ENCODE assay signal across 9 mouse cellular contexts in the genomic region with DNA sequence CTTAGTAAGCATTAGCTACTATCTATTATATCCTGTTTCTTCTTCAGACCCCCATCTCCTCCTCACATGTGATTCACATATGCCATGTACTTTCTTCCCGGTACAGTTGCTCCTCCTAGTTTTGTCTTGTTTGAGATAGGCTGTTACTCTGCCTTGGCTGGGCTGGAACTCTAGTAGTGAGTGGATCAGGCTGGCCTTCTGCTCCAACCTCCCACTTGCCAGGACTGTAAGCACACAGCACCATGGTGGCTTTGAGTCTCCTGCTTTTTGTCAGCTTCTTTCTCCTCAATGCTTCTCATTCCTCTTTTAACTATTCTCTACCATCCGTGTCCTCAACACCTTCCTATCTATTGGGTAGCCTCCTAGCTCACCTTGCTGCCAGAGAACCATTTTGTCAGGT. TPM values are rescaled to one million over a fixed set of nuclear protein-coding genes. Genes with fewer than 3 reads are reported as not detected.
DNase-seq lines count a peak whose midpoint lies in the region; ATAC-seq lines count a peak whose summit lies in the region.
"Had no signal": no experiment of that assay in that cellular context is flagged by ENCODE, and none has a peak within 500 bp of the region (broad histone marks: within the 10 kb centered on the region; RNA-seq: fewer than 3 reads in every experiment).

No protein-coding gene starts in this region.

- peak overlapping the region; percentile 1 for H3K4me3 ChIP-seq in megakaryocyte, embryonic 14.5 days (replicated peaks)
- H3K4me3 ChIP-seq in limb, embryonic 13.5 days, result 0 out of 2 replicates have a peak overlapping the region, but pooled peaks have one; percentile 75
- no peak overlapping the region for H3K4me3 ChIP-seq in stomach, embryonic 16.5 days (replicated peaks; ENCODE audit: low read length)

- DNase-seq in cerebellum, adult 9-10 months, result peak; percentile 60
- no peak for DNase-seq in cerebellum, adult 8-10 months
- no peak for DNase-seq in adrenal gland, postnatal 25 days
- no peak for DNase-seq in left cerebral cortex, postnatal 36 days (ENCODE audit: low spot score in 2 of 2)
- DNase-seq: adrenal gland, postnatal 36 days had no signal

- H3K4me1 ChIP-seq in megakaryocyte, embryonic 14.5 days, result peaks cover 83% of the 10 kb centered on the region
- peaks cover 50% of the 10 kb centered on the region for H3K4me1 ChIP-seq in limb, embryonic 13.5 days
- H3K4me1 ChIP-seq in stomach, embryonic 16.5 days (ENCODE audit: control insufficient read depth, insufficient read depth, low read length), result peaks cover 28% of the 10 kb centered on the region

- intact Hi-C loops in left cerebral cortex, postnatal 36 days (cut with DNase I), result loop anchor here (5.0 kb wide), 1 partner anchor 36 kb away; a partner anchor contains a TSS

- peak overlapping the region; percentile 77 for H3K4me2 ChIP-seq in limb, embryonic 13.5 days (replicated peaks)
- H3K4me2 ChIP-seq in stomach, embryonic 16.5 days (ENCODE audit: low read depth, low read length), result no peak overlapping the region

- ATAC-seq in megakaryocyte, adult 5-6 weeks (ENCODE audit: poor library complexity, severe bottlenecking), result no peak
- no peak for ATAC-seq in limb, embryonic 13.5 days (ENCODE audit: low FRiP score, low read depth)
- ATAC-seq in stomach, embryonic 16.5 days (ENCODE audit: insufficient read depth, low FRiP score), result no peak

- WGBS in limb, embryonic 13.5 days, result 54% methylated on average over 2 of the region's 2 CpGs
- WGBS in stomach, embryonic 16.5 days, result 53% methylated on average over 2 of the region's 2 CpGs

- H3K27ac ChIP-seq in limb, embryonic 13.5 days, result peak overlapping the region; percentile 100; the same call in 1 of the 2 replicates
- peak overlapping the region; percentile 56 for H3K27ac ChIP-seq in stomach, embryonic 16.5 days (ENCODE audit: low read length)

- no peaks in the 10 kb centered on the region for H3K9me3 ChIP-seq in megakaryocyte, embryonic 14.5 days
- H3K9me3 ChIP-seq in limb, embryonic 13.5 days, result no peaks in the 10 kb centered on the region
- no peaks in the 10 kb centered on the region for H3K9me3 ChIP-seq in stomach, embryonic 16.5 days (replicated peaks; ENCODE audit: control insufficient read depth, low read length)

- H3K9ac ChIP-seq in limb, embryonic 13.5 days, result peak overlapping the region; percentile 94
- peak overlapping the region; percentile 7 for H3K9ac ChIP-seq in stomach, embryonic 16.5 days (ENCODE audit: low read length)

- H3K27me3 ChIP-seq in megakaryocyte, embryonic 14.5 days (replicated peaks), result no peaks in the 10 kb centered on the region
- H3K27me3 ChIP-seq in limb, embryonic 13.5 days, result no peaks in the 10 kb centered on the region
- H3K27me3 ChIP-seq in stomach, embryonic 16.5 days (ENCODE audit: control insufficient read depth, insufficient read depth, low read length), result no peaks in the 10 kb centered on the region

- H3K36me3 ChIP-seq in megakaryocyte, embryonic 14.5 days (replicated peaks; ENCODE audit: low read length), result peaks cover 11% of the 10 kb centered on the region
- no peaks in the 10 kb centered on the region for H3K36me3 ChIP-seq in limb, embryonic 13.5 days
- H3K36me3 ChIP-seq in stomach, embryonic 16.5 days (ENCODE audit: control insufficient read depth, insufficient read depth, low read length), result no peaks in the 10 kb centered on the region

RNA-seq across cellular contexts. Expression of a gene that starts 34.8 kb away (rescaled TPM):
- 57.5 and 58.2 TPM in 2 replicates for polyA plus RNA-seq in megakaryocyte, embryonic 14.5 days (2012; ENCODE audit: insufficient read depth, low replicate concordance)
- total RNA-seq in megakaryocyte, adult 5-6 weeks (2015), result 71.4 and 82.2 TPM in 2 replicates
- total RNA-seq in megakaryocyte, adult 5-6 weeks (2017), result 122 and 139 TPM in 2 replicates
- polyA plus RNA-seq in limb, embryonic 13.5 days (2015; fragmentation: Nextera tagmentation; extraction: Ambion mirVana), result 85.7 and 96.2 TPM in 2 replicates
- polyA plus RNA-seq in stomach, embryonic 16.5 days (2015; fragmentation: Nextera tagmentation; extraction: Ambion mirVana), result 60.9 and 64.3 TPM in 2 replicates
- total RNA-seq in adrenal gland, postnatal 25 days (2021), result 168 and 210 TPM in 2 replicates
- 100 to 1,000 TPM in 1 of 2 experiments, 10 to 100 TPM in 1; 79.2 to 102 TPM for total RNA-seq in left cerebral cortex, postnatal 36 days (2021)

RNA-seq across cellular contexts. Expression of a gene that starts 35.1 kb away (rescaled TPM):
- not detected in 2 replicates for polyA plus RNA-seq in megakaryocyte, embryonic 14.5 days (2012; ENCODE audit: insufficient read depth, low replicate concordance)
- 0.82 and 1.1 TPM in 2 replicates for total RNA-seq in megakaryocyte, adult 5-6 weeks (2015)
- total RNA-seq in megakaryocyte, adult 5-6 weeks (2017), result 0.70 TPM in 1 of 2 replicates, not detected in the other
- 8.2 and 13.4 TPM in 2 replicates for polyA plus RNA-seq in limb, embryonic 13.5 days (2015; fragmentation: Nextera tagmentation; extraction: Ambion mirVana)
- 10.3 and 11.5 TPM in 2 replicates for polyA plus RNA-seq in stomach, embryonic 16.5 days (2015; fragmentation: Nextera tagmentation; extraction: Ambion mirVana)
- 13.3 and 17.2 TPM in 2 replicates for total RNA-seq in adrenal gland, postnatal 25 days (2021)
- total RNA-seq in left cerebral cortex, postnatal 36 days (2021), result 1 to 10 TPM; 5.2 to 5.3 TPM

RNA-seq across cellular contexts. Expression of a gene that starts 49.7 kb away (rescaled TPM):
- 24.3 and 28.3 TPM in 2 replicates for polyA plus RNA-seq in megakaryocyte, embryonic 14.5 days (2012; ENCODE audit: insufficient read depth, low replicate concordance)
- 8.8 and 11.1 TPM in 2 replicates for total RNA-seq in megakaryocyte, adult 5-6 weeks (2015)
- 4.9 and 5.4 TPM in 2 replicates for total RNA-seq in megakaryocyte, adult 5-6 weeks (2017)
- 3.6 and 3.9 TPM in 2 replicates for polyA plus RNA-seq in limb, embryonic 13.5 days (2015; fragmentation: Nextera tagmentation; extraction: Ambion mirVana)
- 2.6 and 3.3 TPM in 2 replicates for polyA plus RNA-seq in stomach, embryonic 16.5 days (2015; fragmentation: Nextera tagmentation; extraction: Ambion mirVana)
- total RNA-seq in adrenal gland, postnatal 25 days (2021), result 7.4 and 8.9 TPM in 2 replicates
- total RNA-seq in left cerebral cortex, postnatal 36 days (2021), result 10 to 100 TPM in 1 of 2 experiments, 1 to 10 TPM in 1; 3.7 to 10.6 TPM
